Mouse (Mus musculus) fat pad, adult 2 months (tissue): ENCODE data around the gene Lep.

Experiments
- DNase-seq: peaks from one replicate; pipeline ENCODE4 v3.0.0-alpha.2; 2011; ENCODE audit warnings: low read depth, low spot score; ENCODE audit errors: extremely low read depth

Gene Lep

GRCm38 (mm10) chr6:29040266-29040665, 19.8 kb upstream of the Lep start:
- no peak for DNase-seq

GRCm38 (mm10) chr6:29044029-29044428, 16.0 kb upstream of the Lep start:
- no peak for DNase-seq

- no peak for DNase-seq
These were observed 10.1 kb upstream of the Lep start for GRCm38 (mm10) chr6:29049926-29050325.

- no peak for DNase-seq
These were observed 7.8 kb upstream of the Lep start for GRCm38 (mm10) chr6:29052188-29052587.

- DNase-seq = no peak
These were observed 6.8 kb upstream of the Lep start for GRCm38 (mm10) chr6:29053181-29053580.

- peak; percentile 79 for DNase-seq
These were observed 3.6 kb upstream of the Lep start for GRCm38 (mm10) chr6:29056377-29056776.

DNA sequence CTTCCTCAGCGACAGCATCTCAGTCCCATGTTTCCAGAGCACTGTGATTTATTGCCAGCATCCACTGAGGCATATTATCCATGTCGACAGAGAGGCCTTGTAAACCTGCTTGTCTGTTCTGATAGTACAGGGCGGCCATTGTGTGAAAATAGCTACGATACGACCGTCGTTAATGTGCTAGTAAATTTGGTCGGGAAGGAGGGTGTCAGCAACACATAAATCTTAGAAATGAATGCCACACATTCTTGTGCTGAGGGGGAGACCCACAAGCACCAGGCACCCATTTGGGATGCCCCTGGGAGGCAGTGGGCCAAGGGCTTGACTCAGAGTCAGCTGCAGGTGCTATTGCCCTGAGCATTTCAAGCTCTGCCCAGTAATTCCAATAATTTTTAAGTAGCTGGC, 6.4 kb downstream of the Lep start:
- no peak for DNase-seq

DNA sequence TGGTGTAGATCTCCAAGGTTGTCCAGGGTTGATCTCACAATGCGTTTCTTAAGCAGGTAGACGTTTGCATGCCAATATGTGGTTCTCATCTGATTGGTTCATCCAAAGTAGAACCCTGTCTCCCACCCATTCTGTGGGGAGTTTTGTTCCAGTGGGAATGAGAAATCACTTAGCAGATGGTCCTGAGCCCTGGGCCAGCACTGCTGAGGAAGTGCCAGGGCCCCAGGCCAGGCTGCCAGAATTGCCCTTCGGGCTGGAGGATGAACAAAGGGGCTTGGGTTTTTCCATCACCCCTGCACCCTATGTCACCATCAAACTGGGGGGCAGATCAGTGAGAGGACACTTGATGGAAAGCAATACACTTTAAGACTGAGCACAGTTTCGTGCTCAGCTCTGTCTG, 12.2 kb downstream of the Lep start:
- DNase-seq = no peak

- DNase-seq = no peak
These were observed 13.6 kb downstream of the Lep start for GRCm38 (mm10) chr6:29073462-29074132.

DNA sequence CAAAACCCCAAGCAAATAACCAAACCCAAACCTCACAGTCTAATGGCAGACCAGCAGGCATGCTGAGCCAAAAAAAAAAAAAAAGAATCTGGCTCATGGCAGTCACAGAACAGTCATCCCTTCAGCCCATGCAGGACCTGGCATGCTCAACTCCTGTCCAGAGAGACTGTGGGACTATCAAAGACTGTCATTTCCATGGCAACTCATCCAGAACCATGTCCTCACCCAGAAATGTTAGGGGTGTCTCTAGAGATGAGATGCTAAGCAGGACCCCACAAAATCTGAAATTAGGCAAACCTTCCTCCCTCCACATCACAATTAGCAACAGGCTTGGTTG, 14.1 kb downstream of the Lep start:
- DNase-seq = no peak

DNA sequence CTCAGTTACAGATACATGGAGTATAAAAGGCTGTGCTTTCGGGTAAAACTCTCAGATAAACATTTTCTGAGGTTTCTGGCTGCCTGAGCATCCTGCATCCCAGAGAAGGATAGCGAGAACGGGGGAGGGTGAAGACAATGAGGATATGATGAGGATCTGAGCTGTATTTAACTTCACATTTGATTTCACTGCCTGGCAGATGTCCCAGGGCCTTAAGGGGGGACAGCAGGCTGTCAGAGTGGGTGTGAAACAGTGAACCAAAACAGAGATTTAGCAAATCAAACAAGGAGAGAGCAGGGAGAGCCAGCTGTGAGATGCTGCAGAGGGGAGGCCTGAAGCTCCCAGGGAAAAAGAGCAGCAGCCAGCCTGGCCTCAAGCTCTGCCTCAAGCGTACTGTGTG, 19.3 kb downstream of the Lep start:
- no peak for DNase-seq

GRCm38 (mm10) chr6:29081826-29082363, 21.9 kb downstream of the Lep start:
- DNase-seq = no peak

GRCm38 (mm10) chr6:29082776-29083354, 22.8 kb downstream of the Lep start:
- DNase-seq = no peak

DNA sequence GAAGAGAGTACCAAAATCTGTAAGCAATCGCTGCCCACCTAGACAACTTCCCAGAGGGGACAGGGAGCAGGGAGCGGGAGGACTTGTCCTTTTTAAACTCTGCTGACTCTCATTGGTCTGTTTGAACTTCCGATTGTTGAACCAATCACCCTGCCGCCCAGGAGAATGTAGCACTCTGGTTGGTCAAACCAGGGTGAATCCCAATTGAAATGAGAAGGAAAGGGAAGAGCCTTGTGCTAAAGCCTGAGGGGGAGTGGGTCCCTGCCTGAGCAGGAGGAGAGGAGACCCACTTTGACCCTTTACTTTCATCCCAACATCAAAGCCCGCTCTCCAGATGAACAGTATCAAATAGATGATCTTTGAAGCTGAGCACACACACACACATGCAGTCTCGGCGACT, 24.4 kb downstream of the Lep start:
- no peak for DNase-seq

GRCm38 (mm10) chr6:29087921-29088709, 28.1 kb downstream of the Lep start:
- no peak for DNase-seq

DNA sequence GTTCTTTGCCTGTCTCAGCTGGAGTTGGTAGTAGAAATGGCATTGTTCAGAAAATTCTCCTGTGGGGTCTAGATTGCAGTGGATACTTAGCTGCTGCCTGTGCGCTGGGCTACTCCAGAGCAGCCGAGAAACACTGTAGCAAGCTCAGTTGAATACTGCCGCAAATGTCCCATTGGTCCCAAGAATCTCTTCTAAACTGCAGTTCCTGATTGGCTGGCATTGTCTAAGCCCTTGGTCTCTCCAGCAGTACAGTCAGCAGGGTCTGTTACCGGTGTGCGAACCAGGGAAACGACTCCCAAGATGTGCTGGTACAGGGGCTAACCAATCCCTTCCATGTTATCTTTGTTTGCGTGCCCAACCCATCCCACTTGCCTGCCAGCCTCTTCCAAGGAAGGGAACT, 32.2 kb downstream of the Lep start:
- DNase-seq = no peak

DNA sequence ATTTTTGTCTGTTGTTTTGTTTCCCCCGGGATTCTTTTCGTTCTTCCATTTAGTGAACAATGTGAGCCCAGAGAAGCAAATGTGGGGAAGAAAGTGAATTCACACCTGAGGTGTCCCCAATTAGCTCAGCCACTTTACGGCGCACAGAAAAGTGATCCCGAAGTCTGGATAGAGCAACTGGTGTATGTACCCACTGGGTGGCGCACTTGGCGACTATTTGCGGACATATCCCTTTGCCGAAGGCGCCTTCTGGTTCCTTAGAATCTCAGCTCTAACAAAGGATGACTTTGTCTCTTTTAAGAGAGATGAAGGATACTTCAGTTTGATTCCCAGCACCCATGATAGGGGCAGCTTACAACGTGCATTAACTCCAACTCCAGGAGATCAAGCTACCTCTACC, 32.9 kb downstream of the Lep start:
- DNase-seq = no peak

DNA sequence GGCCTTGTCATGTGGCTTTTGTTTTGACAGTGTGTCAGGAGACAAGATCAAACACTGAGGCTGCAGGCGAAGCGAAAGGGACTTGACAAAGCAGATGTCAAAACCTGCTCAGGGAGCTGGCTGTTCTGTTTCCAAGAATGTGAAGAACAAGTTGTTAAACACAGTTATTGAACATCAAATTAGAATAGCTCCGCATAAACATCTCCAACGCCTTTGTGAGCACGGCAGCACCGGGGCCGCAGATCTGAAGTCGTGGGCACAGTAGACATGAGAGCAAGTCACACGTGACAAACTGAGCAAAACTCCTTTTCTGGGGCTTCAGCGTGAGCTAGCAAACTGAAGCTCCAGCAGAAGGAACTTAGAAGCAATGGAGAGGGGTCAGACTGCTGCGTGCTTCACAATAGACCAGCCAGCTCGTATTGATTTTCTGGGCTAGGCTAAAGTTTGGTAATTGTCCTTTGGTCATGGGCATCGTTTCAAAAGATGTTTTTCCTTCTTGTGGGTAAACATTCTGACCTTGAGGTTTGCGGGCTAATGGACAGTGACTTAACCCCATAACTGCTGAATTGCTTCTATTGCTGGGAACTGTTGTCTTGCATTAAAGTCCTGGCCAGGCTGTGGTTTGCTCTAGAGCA, 39.6 kb downstream of the Lep start:
- no peak for DNase-seq

DNA sequence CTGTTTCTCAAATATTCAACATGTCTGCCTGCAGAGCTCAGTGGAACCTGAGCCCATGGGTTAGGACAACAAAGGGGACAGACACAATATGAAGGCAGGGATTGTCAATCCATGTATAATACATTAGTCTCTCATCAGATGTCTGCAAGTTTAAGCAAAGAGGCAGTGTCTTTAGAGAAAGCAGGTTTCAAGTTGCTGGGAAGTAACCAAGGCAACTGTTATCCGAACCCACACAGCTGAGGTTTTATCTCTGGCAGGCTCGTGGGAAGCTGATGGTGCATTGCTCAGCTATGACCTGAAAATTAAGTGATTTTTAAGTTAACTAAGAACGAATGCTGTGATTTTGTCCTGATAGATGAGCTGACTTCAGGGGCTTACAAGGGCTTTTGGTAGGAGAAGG, 40.4 kb downstream of the Lep start:
- no peak for DNase-seq

GRCm38 (mm10) chr6:29101248-29101864, 41.3 kb downstream of the Lep start:
- DNase-seq = no peak

DNA sequence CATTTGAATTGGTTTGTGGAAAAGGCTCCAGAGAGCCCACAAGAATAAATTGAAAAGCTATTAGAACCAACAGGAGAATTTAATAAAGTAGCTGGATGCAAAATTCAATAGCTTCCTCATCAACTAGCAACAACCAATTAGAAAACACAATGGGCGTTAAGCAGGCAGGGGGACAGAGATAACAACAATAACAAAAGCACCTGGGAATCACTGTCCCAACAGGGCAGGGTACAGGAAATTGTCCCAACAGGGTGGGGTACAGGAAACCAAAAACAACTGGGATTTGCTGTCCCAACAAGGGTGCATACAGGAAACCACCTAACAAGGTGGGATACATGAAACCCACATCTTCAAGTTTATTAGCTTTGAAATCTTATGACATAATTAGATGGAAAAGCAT, 48.4 kb downstream of the Lep start:
- DNase-seq = no peak
